Mouse (Mus musculus) ES-Bruce4 (cell line): ENCODE measurements around the gene Lemd1. TPM values are rescaled to one million over a fixed set of nuclear protein-coding genes. Genes with fewer than 3 reads are reported as not detected.

Experiments
- H3K27ac ChIP-seq: 2 replicates; pipeline ENCODE4 v1.5.1; 2012; ENCODE audit warnings: low read length, inconsistent platforms; ENCODE audit not compliant: insufficient read depth
- H3K27me3 ChIP-seq: 2 replicates; pipeline ENCODE4 v1.6.1; 2012; ENCODE audit warnings: mild to moderate bottlenecking, low read length, inconsistent platforms; ENCODE audit not compliant: control insufficient read depth, poor library complexity, insufficient read depth, severe bottlenecking
- H3K36me3 ChIP-seq: 2 replicates; pipeline ENCODE4 v1.6.1; 2012; ENCODE audit warnings: inconsistent platforms, mild to moderate bottlenecking, low read length, moderate library complexity; ENCODE audit not compliant: control insufficient read depth, poor library complexity, insufficient read depth, severe bottlenecking
- H3K4me1 ChIP-seq: one replicate; pipeline ENCODE4 v1.8.1; 2011; ENCODE audit warnings: low read length; ENCODE audit not compliant: control insufficient read depth, insufficient read depth
- H3K4me3 ChIP-seq: 2 replicates; pipeline ENCODE4 v1.5.1; 2011; ENCODE audit warnings: low read depth, mild to moderate bottlenecking, low read length
- H3K9ac ChIP-seq: 2 replicates; pipeline ENCODE4 v1.6.1; 2012; ENCODE audit warnings: low read depth, mild to moderate bottlenecking, inconsistent platforms; ENCODE audit not compliant: poor library complexity, severe bottlenecking
- H3K9me3 ChIP-seq: replicated peaks from 2 replicates; pipeline ENCODE4 v1.6.1; 2012; ENCODE audit warnings: mild to moderate bottlenecking, low read length, inconsistent platforms; ENCODE audit not compliant: control insufficient read depth, poor library complexity, insufficient read depth, severe bottlenecking
- CTCF ChIP-seq: IDR thresholded peaks from one replicate; pipeline ENCODE4 v1.8.1; 2011; ENCODE audit warnings: low read depth, low read length
- EP300 ChIP-seq: IDR thresholded peaks from 2 replicates; pipeline ENCODE4 v1.6.1; 2011; ENCODE audit warnings: low read depth, low read length; ENCODE audit not compliant: insufficient read depth
- POLR2A ChIP-seq: IDR thresholded peaks from one replicate; pipeline ENCODE4 v1.8.1; 2011; ENCODE audit warnings: low read length; ENCODE audit not compliant: insufficient read depth
- polyA plus RNA-seq: library from polyadenylated mRNA; stranded (reverse); fragments of >200 nt; gene quantifications from 2 replicates; pipeline ENCODE4 v1.2.4, GENCODE M21; 2011; ENCODE audit warnings: low read depth; ENCODE audit not compliant: missing spikeins, insufficient read depth, insufficient read length

The Lemd1 gene
- polyA plus RNA-seq, 1 experiment: 20.0 TPM

DNA sequence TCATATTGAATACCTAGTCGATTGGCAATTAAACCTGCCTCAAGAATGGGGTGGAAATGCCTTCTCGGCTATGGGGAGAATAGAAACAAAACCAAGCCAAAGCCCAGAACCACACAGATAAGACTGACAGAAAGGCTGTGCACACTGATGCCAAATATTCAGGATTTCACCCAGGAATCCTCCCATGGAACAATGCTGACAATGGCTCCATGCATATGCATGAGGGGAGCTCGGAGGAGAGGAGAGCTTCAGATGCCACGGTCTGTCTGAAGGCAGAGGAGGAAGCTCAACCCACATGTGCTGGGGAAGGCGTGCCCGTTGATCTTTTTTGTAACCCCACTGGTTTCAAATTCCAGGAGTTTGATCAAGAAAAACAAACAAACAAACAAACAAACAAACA lies 30.9 kb downstream of the Lemd1 start:
- H3K27ac ChIP-seq: no peak overlapping the region
- H3K9me3 ChIP-seq: no peaks in the 10 kb centered on the region
- H3K4me3 ChIP-seq: no peak overlapping the region
- no peaks in the 10 kb centered on the region for H3K36me3 ChIP-seq
- H3K27me3 ChIP-seq: no peaks in the 10 kb centered on the region
- no peaks in the 10 kb centered on the region for H3K4me1 ChIP-seq
- TF ChIP-seq CTCF (no peak), POLR2A (no peak), EP300 (no peak)
- no peak overlapping the region for H3K9ac ChIP-seq

DNA sequence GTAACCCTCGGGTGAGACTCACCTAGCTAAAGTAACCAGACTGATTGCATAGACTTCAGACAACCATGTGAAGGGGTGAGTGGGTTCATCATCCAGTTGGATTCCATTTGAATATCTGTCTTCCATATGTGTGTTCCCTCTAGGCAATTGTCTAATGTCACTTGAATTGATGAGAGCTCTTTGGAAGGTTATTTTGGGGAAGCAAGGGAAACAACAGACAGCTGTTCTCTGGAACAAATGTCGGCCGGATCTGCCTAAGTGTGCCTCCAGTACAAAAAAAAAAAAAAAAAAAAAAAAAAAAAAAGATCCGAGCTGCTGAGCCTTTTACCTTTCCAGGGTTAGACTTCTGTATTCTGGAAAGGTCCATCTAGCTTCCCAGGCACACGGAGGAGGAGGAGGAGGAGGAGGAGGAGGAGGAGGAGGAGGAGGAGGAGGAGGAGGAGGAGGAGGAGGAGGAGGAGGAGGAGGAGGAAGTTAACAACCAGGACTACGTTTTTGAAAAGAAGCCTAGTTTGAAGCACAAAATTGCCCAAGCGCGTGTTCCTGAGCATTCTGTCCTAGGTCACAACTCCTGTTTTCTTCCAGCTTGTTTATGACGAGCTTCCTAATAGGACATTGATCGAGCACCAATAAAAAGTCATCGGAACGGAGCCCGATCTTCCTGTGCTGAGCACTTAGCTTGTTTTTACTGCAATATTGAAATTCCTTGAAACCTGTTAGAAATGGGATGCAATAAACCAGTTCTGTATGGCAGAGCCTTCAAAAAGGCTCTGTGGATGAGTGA lies 35.3 kb downstream of the Lemd1 start:
- TF ChIP-seq EP300: no peak
- TF ChIP-seq CTCF: no peak
- TF ChIP-seq POLR2A: no peak
- Histone ChIP-seq H3K4me3 (no peak overlapping the region), H3K4me1 (no peaks in the 10 kb centered on the region), H3K9me3 (no peaks in the 10 kb centered on the region), H3K27me3 (no peaks in the 10 kb centered on the region), H3K36me3 (no peaks in the 10 kb centered on the region), H3K9ac (no peak overlapping the region), H3K27ac (no peak overlapping the region)

DNA sequence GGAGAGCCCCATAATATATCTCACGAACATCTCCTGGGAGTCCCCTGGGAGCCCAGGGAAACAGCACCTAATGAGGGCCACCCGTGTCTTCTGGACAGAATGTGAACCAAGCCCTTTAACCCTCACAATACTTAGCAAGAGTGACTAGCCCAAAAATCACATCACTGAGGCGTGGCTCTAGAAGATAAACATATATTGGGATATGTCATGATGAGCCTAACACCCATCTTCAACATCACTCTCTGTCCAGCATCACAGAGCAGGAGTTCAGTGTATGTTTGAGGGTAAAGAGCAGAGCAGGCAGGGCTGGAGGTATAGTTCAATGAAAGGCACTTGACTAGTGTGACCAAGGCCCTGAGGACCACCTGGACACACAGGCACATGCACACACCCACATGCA lies 38.4 kb downstream of the Lemd1 start, which contains the start of gene Gm10188:
TSS of gene Gm10188 (minus strand) at position 101 of the 400 bp plus-strand sequence.
- Histone ChIP-seq H3K36me3 (no peaks in the 10 kb centered on the region), H3K4me1 (no peaks in the 10 kb centered on the region), H3K9ac (no peak within 1 kb of the TSS), H3K4me3 (no peak within 1 kb of the TSS), H3K27ac (no peak within 1 kb of the TSS), H3K27me3 (no peaks in the 10 kb centered on the region), H3K9me3 (no peaks in the 10 kb centered on the region)
- no peak for TF ChIP-seq EP300
- no peak for TF ChIP-seq CTCF
- no peak for TF ChIP-seq POLR2A

- no peaks in the 10 kb centered on the region for H3K36me3 ChIP-seq
- H3K4me1 ChIP-seq: no peaks in the 10 kb centered on the region
- no peak overlapping the region for H3K27ac ChIP-seq
- H3K4me3 ChIP-seq: no peak overlapping the region
- no peaks in the 10 kb centered on the region for H3K27me3 ChIP-seq
- TF ChIP-seq POLR2A (no peak), CTCF (no peak), EP300 (no peak)
- no peaks in the 10 kb centered on the region for H3K9me3 ChIP-seq
- H3K9ac ChIP-seq: no peak overlapping the region
These were observed 40.4 kb downstream of the Lemd1 start for GRCm38 (mm10) chr1:132231470-132232274.

GRCm38 (mm10) chr1:132233566-132233965 lies 42.3 kb downstream of the Lemd1 start:
- Histone ChIP-seq H3K4me1 (no peaks in the 10 kb centered on the region), H3K9me3 (no peaks in the 10 kb centered on the region), H3K9ac (no peak overlapping the region), H3K27ac (no peak overlapping the region), H3K27me3 (no peaks in the 10 kb centered on the region), H3K36me3 (no peaks in the 10 kb centered on the region), H3K4me3 (no peak overlapping the region)
- TF ChIP-seq CTCF (peak; percentile 48), POLR2A (no peak), EP300 (no peak)
